Mouse (Mus musculus): ENCODE measurements around the gene Tnnt2.

The Tnnt2 gene

GRCm38 (mm10) chr1:135854591-135855343, 18.6 kb downstream of the Tnnt2 start:
- intact Hi-C loops (cut with DNase I) = no loop called here

DNA sequence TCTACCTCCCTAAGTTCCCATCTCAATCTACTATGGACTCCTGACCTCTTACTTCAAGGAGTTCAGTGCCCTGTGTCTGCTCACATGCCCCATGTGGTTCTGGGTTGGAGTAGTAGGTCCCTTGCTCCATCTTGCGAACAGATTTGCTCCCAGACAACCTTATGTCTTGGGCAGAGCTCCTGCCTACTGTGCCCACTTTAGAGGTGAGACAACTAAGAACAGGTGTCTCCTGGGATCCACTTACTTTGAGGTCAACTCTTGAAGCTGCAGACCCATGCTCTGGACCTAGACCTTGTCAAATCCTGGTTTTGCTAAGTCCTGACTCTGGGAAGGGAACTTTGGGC, 19.2 kb downstream of the Tnnt2 start:
- intact Hi-C loops (cut with DNase I) = no loop called here

DNA sequence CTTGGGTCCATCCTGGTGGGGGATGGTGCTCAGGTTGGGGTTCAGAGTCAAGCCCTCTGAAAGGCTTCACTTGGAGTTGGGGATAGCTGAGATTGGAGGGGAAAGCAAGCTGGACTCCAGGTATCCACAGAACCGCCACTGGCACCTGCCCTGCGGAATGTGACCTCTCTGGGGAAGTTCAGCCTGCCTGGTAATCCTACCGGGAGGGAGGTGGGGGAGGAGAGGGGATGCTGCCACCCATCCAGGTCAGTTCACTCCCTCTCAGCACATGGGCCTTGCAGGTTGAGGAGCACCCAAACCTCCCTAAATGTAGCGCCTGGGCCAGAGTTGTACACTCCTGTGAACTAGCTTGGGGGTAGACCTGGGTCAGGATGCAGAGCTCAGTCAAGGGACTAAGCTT, 19.9 kb downstream of the Tnnt2 start:
- intact Hi-C loops (cut with DNase I) = no loop called here

DNA sequence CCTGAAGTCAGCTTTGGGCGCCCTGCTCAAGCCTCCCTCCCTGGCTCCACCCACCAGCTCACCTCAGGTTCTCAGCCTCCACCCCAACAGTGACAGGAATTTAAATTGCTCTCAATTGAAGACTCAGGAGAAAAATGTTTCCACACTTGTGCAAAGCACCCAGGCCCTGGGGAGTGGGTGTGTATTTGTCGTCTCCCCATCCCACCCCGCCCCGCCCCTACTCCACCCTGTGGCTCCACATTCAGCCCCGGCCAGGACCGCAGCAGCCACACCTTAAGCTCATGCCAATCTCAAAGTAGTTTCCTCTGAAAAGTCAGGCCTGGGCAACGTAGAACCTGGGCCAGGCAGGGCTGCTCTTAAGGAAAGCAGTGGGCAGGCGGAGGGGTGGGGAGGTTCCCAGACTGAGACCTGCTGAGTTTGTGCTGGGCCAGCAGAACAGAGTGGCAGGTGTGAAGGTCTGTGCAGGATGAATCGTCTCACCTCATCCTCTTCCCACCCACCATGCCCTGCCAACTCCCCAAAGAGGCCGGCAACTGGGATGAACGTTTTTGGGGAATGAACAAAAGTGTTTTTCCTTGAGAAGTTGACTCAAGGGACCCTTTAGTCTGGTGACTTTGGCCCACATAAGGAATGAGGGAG, 21.1 kb downstream of the Tnnt2 start:
- intact Hi-C loops (cut with DNase I) = no loop called here

DNA sequence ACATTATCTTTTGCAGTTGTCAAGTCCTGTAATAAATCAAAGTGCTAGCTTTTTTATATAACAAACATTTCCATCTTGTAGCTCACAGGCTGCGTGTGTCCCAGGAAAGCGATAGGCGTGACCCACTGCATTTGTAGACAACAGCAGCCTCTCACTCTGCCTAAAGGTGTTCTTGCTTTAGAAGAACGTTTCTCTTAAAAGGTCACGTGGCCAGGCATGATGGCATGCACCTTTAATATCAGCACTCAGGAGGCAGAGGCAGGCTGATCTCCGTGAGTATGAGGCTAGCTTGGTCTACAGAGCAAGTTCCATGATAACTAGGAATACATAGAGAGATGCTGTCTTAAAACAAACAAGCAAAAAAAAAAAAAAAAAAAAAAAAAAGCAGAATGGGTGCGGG, 22.4 kb downstream of the Tnnt2 start:
- intact Hi-C loops (cut with DNase I) = no loop called here

GRCm38 (mm10) chr1:135861091-135861490, 24.9 kb downstream of the Tnnt2 start:
- intact Hi-C loops (cut with DNase I) = no loop called here

- intact Hi-C loops (cut with DNase I) = no loop called here
Observed at GRCm38 (mm10) chr1:135861980-135862552, 25.9 kb downstream of the Tnnt2 start.

DNA sequence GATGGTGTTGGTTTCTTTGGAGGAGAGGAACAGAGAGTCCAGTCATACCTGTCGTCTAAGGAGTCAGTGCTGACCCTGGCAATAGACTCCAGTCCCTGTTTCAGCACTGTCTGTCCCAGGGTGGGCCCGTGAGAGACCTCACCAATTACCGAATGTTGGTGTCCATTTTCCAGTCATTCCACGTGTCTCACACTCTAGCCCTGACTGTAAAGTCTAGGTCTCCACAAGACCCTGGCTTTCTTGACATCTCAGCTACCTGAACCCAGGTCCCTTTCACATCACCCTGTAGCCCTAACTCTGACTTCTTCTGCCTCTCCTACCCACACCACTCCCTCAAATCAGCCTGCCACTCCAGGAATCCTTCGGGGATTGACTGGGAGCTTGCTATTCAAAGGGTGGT, 26.4 kb downstream of the Tnnt2 start:
- intact Hi-C loops (cut with DNase I) = no loop called here

DNA sequence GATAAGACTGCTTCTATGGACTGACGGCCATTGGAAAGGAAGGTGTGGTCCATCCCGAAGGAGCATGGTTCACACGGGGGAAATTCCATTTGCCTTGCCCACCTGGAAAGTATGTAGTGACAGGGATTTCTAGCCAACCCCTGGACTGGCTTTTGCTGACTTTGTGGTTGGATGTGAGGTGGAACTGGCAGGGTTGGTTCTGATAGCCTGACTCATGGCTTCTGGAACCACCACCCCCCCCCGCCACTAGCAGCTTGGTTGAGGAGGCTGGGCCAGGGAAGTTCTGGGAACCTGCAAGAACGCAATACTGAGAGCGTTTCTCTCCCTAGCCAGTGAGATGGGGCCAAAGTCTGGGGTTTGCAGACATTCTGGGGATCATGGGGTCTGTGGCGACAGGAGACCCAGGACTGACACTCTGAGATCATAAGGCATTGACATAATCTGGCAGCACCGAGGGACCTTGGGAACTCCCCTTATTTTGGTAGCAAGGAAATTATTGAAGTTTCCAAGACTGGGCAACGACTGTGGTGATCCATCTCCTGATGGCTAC, 27.7 kb downstream of the Tnnt2 start:
- intact Hi-C loops (cut with DNase I) = loop anchor here (2.0 kb wide), 1 partner anchor 81 kb away; no protein-coding TSS in a partner anchor

- intact Hi-C loops (cut with DNase I) = loop anchor here (2.0 kb wide), 1 partner anchor 80 kb away; no protein-coding TSS in a partner anchor
Observed at GRCm38 (mm10) chr1:135864830-135865229, 28.7 kb downstream of the Tnnt2 start.

DNA sequence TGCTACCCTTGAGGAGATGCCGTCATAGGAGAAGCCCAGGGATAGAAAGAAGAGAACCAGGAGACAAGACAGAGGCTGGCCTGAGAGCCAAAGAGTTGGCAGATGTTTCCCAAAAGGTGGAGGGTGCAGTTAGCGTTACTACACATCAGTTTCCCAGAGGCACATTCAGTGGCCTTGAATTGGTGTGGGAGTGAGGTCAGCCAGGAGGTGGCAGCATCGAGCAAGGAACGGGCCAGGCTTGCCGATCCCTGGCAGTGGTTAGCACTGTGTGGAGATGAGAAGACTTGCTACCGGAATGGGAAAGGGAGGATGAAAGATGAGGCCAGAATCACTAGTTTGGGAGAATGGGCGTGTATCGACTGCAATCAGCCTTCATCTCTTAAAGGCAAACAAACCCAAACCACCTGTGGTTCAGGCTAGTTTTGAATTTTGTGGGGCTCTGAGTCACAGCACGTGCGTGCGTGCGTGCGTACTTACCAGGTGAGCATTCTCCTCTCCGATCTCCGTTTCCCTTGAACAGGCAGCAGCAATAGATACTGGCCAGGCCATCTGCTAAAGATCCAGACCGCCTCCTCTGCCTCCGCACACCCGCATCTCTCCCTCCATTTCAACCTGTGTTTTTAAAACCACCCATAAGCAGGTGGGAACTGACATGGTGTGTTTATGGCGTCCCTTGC, 29.5 kb downstream of the Tnnt2 start:
- intact Hi-C loops (cut with DNase I) = loop anchor here (2.0 kb wide), 1 partner anchor 79 kb away; no protein-coding TSS in a partner anchor

DNA sequence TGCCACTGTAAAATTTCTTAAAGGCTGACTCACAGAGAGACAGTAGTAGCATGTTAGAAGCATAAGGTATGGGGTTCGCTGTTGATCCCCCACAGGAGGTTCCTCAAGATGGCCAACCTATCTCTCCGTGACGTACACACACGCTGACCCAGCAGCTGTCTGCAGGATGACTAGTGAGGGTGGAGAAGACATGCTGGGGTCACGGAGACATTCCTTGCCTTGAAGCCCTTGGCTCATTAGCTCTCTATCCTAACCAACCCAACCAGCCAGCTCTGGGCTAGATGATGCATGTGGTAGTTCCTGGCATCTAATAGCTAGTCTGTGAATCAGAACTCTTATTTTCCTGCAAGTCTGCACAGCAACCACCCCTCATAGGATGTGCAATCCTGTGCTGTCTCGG, 32.4 kb downstream of the Tnnt2 start:
- intact Hi-C loops (cut with DNase I) = no loop called here

GRCm38 (mm10) chr1:135872991-135873390, 36.8 kb downstream of the Tnnt2 start:
- intact Hi-C loops (cut with DNase I) = no loop called here

DNA sequence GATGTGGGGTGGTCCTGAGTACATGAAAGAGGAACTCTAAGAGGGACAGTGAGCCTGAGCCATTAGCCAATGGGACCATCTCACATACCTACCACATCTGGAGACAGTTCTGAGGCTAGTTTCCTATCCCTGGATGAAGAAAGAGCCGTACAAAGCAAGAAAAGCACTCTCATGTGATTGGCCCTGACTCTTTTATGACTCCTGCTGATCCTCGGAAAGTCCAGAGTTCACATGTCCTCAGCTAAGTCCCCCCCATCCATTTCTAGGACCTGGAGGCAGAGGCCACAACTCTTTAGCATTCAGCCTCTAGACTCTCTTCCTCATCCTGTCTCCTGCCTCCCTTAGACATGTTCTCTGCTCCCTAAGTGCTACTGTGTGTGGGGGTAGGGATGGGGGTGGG, 41.1 kb downstream of the Tnnt2 start:
- intact Hi-C loops (cut with DNase I) = no loop called here

DNA sequence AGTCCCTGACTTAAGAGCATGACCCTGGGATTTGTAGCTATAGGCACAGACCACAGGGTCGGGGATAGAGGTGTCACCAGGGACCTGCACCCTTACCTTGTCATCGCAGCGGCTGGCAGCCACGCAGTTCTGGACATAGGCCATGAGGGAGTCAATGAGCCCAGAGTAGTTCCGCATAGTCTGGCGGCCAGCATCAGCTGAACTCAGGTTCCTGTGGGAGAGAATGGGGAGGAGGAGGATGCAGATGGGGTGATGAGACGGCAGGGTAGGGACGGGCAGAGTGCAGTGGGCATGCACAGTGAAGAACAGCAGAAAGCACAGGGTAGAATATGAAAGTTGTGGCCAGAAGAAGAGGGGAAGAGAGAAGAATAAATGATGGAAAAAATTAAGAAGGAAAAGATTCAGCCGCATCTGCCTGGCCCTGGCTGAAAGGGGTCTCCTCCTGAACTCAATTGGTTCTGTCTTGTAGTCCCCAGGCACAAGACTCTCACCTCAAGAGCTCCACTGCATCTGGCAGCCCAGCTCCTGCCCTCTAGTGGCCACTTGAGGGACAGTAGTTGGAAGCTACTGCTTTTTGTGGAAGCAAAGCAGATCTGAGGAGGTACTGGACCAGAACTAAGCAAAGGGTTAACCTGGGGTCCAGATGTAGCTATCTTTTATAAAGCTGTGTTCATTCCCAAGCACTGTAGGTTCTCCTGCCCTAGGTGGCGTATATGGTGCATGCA, 46.4 kb downstream of the Tnnt2 start:
- intact Hi-C loops (cut with DNase I) = no loop called here

DNA sequence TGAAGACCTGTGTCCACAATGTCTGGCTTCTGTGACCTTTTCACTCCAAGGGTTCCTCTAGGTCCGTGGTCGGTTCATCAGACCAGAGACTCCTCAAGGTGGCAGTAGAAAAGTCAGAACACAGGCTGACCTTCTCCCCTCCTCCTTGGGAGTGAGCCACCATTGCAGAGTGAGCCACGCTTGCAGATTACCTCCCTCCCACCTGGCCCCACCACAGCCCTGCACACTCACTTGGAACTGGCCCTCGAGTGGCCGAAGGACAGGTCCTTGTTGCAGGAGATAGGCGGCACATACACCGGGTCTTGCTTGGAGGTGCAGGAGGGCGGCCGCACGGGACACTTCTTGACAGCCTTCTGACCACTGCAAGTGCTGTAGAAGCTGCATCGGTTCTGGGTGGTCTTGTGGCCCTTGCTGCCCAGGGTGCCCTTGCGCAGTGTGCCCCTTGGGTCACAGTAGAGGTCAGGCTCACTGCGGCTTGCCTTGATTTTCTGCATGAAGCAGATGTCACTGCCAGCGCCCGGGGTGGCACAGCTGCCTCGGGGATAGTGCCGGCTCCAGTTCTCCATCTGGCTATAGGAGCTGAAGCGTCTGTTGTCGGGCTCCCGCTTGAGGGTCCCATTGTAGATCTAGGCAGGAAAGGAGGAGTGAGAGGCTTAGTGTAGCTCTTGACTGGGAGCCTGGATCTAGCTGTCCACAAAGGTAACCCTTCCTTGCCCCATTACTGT, 53.5 kb downstream of the Tnnt2 start:
- intact Hi-C loops (cut with DNase I) = no loop called here

- intact Hi-C loops (cut with DNase I) = no loop called here
Observed at GRCm38 (mm10) chr1:135891424-135892216, 55.5 kb downstream of the Tnnt2 start.

- intact Hi-C loops (cut with DNase I) = no loop called here
Observed at GRCm38 (mm10) chr1:135892233-135892632, 56.1 kb downstream of the Tnnt2 start.

DNA sequence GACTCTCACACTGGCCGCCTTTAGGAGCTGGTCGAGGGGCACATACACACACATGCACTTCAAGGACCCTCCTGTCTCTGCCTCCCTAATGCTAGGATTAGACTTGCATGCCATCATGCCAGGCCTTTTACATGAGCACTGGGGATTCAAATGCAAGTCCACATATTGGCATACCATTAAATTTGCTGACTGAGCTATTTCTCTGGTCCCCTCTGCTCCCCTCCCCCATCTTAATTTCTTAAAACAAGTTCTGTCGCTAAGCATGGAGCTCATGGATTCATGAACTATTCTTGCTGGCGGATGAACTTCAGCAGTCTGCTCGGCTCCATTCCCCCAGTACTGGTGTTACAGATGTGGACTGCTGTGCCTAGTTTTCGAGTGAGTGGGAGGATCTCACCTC, 56.6 kb downstream of the Tnnt2 start:
- intact Hi-C loops (cut with DNase I) = no loop called here

DNA sequence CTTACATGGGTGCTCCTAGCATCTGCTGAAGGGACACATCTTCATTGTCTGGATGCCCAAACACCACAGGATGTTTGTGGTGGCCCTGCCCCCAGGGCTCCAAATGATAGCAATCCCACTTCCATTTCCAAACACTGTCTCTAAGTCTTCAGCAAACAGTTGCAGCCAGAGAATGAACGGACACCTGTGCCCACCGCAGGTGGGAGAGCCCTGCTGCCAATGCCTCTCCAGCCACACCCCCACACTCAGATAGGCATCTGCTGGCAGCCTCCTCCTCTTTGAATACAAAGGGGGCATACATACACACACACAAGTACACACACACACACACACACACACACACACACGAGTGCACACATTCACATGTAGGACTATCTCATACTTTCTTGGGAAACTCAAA, 57.2 kb downstream of the Tnnt2 start:
- intact Hi-C loops (cut with DNase I) = no loop called here

Measured in adrenal gland (tissue).